Mouse (Mus musculus) erythroblast, embryonic 14.5 days (primary cell): ENCODE data around the gene Exosc10.

Experiments
- GATA1 ChIP-seq: IDR thresholded peaks from 2 replicates; pipeline ENCODE4 v1.6.1; 2012; ENCODE audit warnings: low read length, inconsistent platforms, mixed read lengths
- TAL1 ChIP-seq: IDR thresholded peaks from 3 replicates; pipeline ENCODE4 v1.6.1; 2012; ENCODE audit warnings: low read length, inconsistent platforms, mixed read lengths

DNA sequence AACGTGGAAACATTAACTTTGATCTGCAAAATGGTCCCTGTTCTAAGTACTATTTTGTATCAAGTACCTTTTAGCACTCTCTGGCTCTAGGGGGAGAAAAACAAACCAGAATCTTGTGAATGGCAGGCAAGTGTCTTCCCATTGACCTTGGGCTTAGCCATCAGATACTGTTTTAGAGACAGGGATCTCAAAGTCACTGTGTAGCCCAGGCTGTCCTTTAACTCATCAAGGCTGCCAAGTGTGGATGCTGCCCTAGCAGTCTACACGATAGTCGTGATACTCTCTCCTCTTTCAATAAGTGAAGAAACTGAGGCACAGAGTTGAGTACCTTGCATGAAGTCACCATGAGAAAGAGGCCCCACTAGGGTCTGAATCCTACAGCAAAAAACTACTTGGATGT lies 69.0 kb downstream of the Exosc10 start:
- TF ChIP-seq TAL1: no peak
- no peak for TF ChIP-seq GATA1
